Mouse (Mus musculus) forebrain, embryonic 13.5 days (tissue): ENCODE data around the gene Zfp655. TPM values are rescaled to one million over a fixed set of nuclear protein-coding genes. Genes with fewer than 3 reads are reported as not detected.
"Not testable (repeated sequence)": the region's sequence is repeated elsewhere in the genome, so short reads cannot be mapped to it uniquely, and the experiment has no call there.

ENCODE experiments used
- ATAC-seq: fragments of 200-750 bp; cut with Nextera tagmentation; 2 replicates; pipeline ENCODE4 v1.8.0; 2017
- H3K27ac ChIP-seq: fragments of 300-500 bp; sonication (generic); 2 replicates; pipeline ENCODE4 v1.5.1; 2015; ENCODE audit warnings: inconsistent platforms, mild to moderate bottlenecking, moderate library complexity
- H3K27me3 ChIP-seq: fragments of 300-500 bp; sonication (generic); 2 replicates; pipeline ENCODE4 v1.6.1; 2015; ENCODE audit warnings: mild to moderate bottlenecking, inconsistent platforms
- H3K36me3 ChIP-seq: fragments of 300-500 bp; sonication (generic); 2 replicates; pipeline ENCODE4 v1.6.1; 2015; ENCODE audit warnings: mild to moderate bottlenecking, inconsistent platforms; ENCODE audit not compliant: poor library complexity, severe bottlenecking
- H3K4me1 ChIP-seq: fragments of 300-500 bp; sonication (generic); 2 replicates; pipeline ENCODE4 v1.6.1; 2015; ENCODE audit warnings: inconsistent platforms
- H3K4me2 ChIP-seq: fragments of 300-500 bp; sonication (generic); 2 replicates; pipeline ENCODE4 v1.6.1; 2015; ENCODE audit warnings: inconsistent platforms, mild to moderate bottlenecking, moderate library complexity
- H3K4me3 ChIP-seq: fragments of 300-500 bp; sonication (generic); 2 replicates; pipeline ENCODE4 v1.5.1; 2015; ENCODE audit warnings: mild to moderate bottlenecking, inconsistent platforms
- H3K9ac ChIP-seq: fragments of 300-500 bp; sonication (generic); 2 replicates; pipeline ENCODE4 v1.6.1; 2015; ENCODE audit warnings: mild to moderate bottlenecking, inconsistent platforms
- H3K9me3 ChIP-seq: fragments of 300-500 bp; sonication (generic); replicated peaks from 2 replicates; pipeline ENCODE4 v1.6.1; 2016; ENCODE audit warnings: inconsistent platforms
- WGBS: fragments of 180-500 bp; shearing (Covaris S2); methylation state at CpG from one replicate; pipeline ENCODE4 v1.1.7; 2015; 5-methylcytosine and 5-hydroxymethylcytosine counted together
- polyA plus RNA-seq: library from polyadenylated mRNA; unstranded; fragments of >200 nt; fragmentation: Nextera tagmentation; extraction: Ambion mirVana; gene quantifications from 2 replicates; pipeline ENCODE4 v1.2.1, GENCODE M21; 2015

Gene Zfp655
- polyA plus RNA-seq, 1 experiment from 2014 or later: 38.2 TPM

GRCm38 (mm10) chr5:145207385-145207784 lies 24.1 kb upstream of the Zfp655 start:
- no peak overlapping the region for H3K4me3 ChIP-seq

DNA sequence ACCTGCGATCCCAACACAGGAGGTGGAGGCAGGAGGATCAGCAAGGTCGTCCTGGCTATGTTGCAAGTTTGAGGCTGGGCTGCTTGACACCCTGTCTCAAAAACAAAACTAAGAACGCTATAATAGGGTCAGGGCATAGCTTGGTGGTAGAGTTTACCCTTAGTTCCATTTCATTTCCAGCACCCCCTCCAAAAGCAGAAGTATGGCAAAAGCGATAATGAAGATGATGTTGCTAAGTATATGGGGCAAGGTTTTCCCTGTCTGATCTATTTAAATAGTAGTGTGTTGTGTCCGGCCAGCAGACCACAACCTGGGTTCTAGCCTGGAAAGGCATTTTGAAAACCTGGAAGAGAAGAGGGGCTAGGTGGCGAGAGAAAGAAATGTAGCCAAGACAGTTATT lies 23.6 kb upstream of the Zfp655 start:
- 89% methylated on average over 6 of the region's 6 CpGs for WGBS
- Histone ChIP-seq H3K27me3 (no peaks in the 10 kb centered on the region), H3K27ac (no peak overlapping the region), H3K4me2 (no peak overlapping the region), H3K36me3 (peaks cover 52% of the 10 kb centered on the region), H3K4me1 (peaks cover 13% of the 10 kb centered on the region), H3K4me3 (no peak overlapping the region), H3K9me3 (no peaks in the 10 kb centered on the region), H3K9ac (no peak overlapping the region)
- ATAC-seq: no peak

More at GRCm38 (mm10) chr5:145207385-145207784, 24.1 kb upstream of the Zfp655 start:
- ATAC-seq: no peak
- Histone ChIP-seq H3K4me1 (peaks cover 13% of the 10 kb centered on the region), H3K4me2 (no peak overlapping the region), H3K27ac (no peak overlapping the region), H3K27me3 (no peaks in the 10 kb centered on the region), H3K9me3 (no peaks in the 10 kb centered on the region), H3K36me3 (peaks cover 46% of the 10 kb centered on the region), H3K9ac (no peak overlapping the region)
- 97% methylated on average over 6 of the region's 6 CpGs for WGBS

DNA sequence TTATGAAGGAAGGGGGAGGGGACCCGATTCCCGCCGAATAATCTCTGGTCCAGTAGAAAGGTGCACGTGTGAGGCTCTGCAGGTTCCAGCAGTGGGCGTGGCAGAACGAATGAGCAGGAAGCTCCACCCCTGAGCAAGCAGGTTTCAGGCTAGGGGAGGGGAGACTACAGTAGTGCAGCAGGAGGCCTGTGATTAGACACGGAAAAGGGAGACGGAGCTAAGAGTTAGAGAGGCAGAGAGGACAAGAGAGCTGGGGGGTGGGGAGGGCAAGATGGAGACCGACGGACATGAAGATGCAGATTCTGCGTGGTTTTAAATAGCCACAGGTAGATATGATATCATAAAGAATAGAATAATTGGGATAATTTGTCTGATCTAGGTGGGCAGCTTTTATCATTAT lies 23.1 kb upstream of the Zfp655 start:
- not testable (repeated sequence) for ATAC-seq, H3K4me3 ChIP-seq, H3K9me3 ChIP-seq, H3K4me2 ChIP-seq, H3K27me3 ChIP-seq, H3K27ac ChIP-seq, H3K9ac ChIP-seq
- H3K36me3 ChIP-seq: peaks cover 53% of the 10 kb centered on the region
- WGBS: 47% methylated on average over 11 of the region's 11 CpGs
- H3K4me1 ChIP-seq: peaks cover 13% of the 10 kb centered on the region

- peaks cover 74% of the 10 kb centered on the region for H3K36me3 ChIP-seq
- no peak overlapping the region for H3K27ac ChIP-seq
- H3K4me1 ChIP-seq: no peaks in the 10 kb centered on the region
- H3K9ac ChIP-seq: no peak overlapping the region
- no peaks in the 10 kb centered on the region for H3K27me3 ChIP-seq
- 97% methylated on average over 4 of the region's 4 CpGs for WGBS
- H3K4me2 ChIP-seq: no peak overlapping the region
- no peak for ATAC-seq
- no peaks in the 10 kb centered on the region for H3K9me3 ChIP-seq
- H3K4me3 ChIP-seq: no peak overlapping the region
Observed at GRCm38 (mm10) chr5:145211340-145211739, 20.2 kb upstream of the Zfp655 start.

- H3K4me3 ChIP-seq: no peak overlapping the region
- H3K4me2 ChIP-seq: no peak overlapping the region
- H3K27me3 ChIP-seq: no peaks in the 10 kb centered on the region
- no peaks in the 10 kb centered on the region for H3K9me3 ChIP-seq
- no peak for ATAC-seq
- H3K36me3 ChIP-seq: peaks cover 70% of the 10 kb centered on the region
- 96% methylated on average over 4 of the region's 4 CpGs for WGBS
- no peak overlapping the region for H3K27ac ChIP-seq
- H3K4me1 ChIP-seq: no peaks in the 10 kb centered on the region
- H3K9ac ChIP-seq: no peak overlapping the region
Observed at GRCm38 (mm10) chr5:145212216-145212615, 19.3 kb upstream of the Zfp655 start.

DNA sequence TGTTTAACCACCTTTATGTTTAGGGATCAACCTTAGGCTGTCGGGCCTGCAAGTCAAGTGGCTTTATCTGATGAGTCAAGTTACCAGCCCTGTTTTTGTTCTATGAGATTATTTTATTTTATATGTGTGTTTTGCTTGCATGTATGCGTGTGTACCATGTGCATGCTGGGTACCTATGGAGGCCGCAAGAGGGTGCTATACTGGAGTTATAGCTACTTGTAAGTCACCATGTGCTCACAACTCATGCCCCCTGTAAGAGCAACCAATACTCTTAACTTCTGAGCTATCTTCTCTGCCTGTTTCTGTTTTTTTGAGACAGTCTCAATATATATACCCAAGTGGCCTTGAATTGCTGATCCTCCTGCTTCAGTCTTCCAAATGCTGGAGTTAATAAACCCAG lies 18.0 kb upstream of the Zfp655 start:
- no peak overlapping the region for H3K4me3 ChIP-seq
- H3K9ac ChIP-seq: no peak overlapping the region
- ATAC-seq: no peak
- no peaks in the 10 kb centered on the region for H3K4me1 ChIP-seq
- H3K27ac ChIP-seq: no peak overlapping the region
- no peaks in the 10 kb centered on the region for H3K9me3 ChIP-seq
- no peak overlapping the region for H3K4me2 ChIP-seq
- 91% methylated on average over 3 of the region's 3 CpGs for WGBS
- H3K27me3 ChIP-seq: no peaks in the 10 kb centered on the region
- peaks cover 69% of the 10 kb centered on the region for H3K36me3 ChIP-seq

- Histone ChIP-seq H3K4me3 (no peak overlapping the region), H3K27me3 (no peaks in the 10 kb centered on the region), H3K9me3 (no peaks in the 10 kb centered on the region), H3K4me2 (no peak overlapping the region), H3K27ac (no peak overlapping the region), H3K9ac (no peak overlapping the region), H3K4me1 (no peaks in the 10 kb centered on the region), H3K36me3 (peaks cover 72% of the 10 kb centered on the region)
- ATAC-seq: no peak
- WGBS: 66% methylated on average over 4 of the region's 4 CpGs
Observed at GRCm38 (mm10) chr5:145214679-145215078, 16.8 kb upstream of the Zfp655 start.

DNA sequence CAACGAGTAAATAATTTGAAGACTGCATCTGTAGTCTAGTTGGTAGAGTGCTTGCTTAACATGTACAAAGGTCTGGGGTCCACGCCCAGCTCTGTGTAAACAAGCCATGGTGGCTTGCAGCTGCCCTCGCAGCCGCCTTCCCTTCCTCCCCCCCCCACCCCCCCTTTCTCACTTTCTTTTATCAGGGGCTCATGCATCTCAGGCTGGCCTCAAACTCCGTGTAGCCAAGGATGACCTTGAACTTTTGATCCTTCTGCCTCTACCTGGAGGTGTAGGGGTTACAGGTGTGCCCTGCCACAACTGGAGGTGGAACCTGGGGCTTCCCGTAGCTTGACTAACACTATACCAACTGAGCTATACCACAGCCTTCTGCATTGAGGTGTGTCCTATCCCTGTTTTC lies 13.8 kb upstream of the Zfp655 start:
- Histone ChIP-seq H3K4me3 (no peak overlapping the region), H3K27ac (no peak overlapping the region), H3K4me1 (no peaks in the 10 kb centered on the region), H3K9me3 (no peaks in the 10 kb centered on the region), H3K4me2 (no peak overlapping the region), H3K36me3 (peaks cover 69% of the 10 kb centered on the region), H3K9ac (no peak overlapping the region), H3K27me3 (no peaks in the 10 kb centered on the region)
- no peak for ATAC-seq
- 84% methylated on average over 6 of the region's 6 CpGs for WGBS

DNA sequence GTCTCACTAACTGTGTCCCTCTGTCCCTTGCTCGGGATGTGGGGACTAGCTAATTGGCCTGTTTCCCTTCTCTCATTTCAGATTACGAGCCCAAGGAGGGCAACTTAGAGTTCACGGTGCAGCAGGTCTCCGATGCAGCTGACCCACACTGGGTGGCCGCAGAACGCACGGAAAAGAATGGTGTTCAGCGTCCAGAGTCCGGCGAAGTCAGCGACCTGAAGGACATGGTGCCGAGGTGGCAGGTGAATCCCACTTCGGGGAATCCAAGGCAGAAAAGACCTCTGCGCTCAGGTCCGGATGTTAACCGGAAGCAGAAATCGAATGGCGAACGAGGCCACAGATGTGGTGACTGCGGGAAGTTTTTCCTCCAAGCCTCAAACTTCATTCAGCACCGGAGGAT lies 13.3 kb upstream of the Zfp655 start:
- no peak for ATAC-seq
- 94% methylated on average over 21 of the region's 21 CpGs for WGBS
- Histone ChIP-seq H3K4me1 (no peaks in the 10 kb centered on the region), H3K36me3 (peaks cover 72% of the 10 kb centered on the region), H3K9me3 (no peaks in the 10 kb centered on the region), H3K27me3 (no peaks in the 10 kb centered on the region), H3K4me2 (no peak overlapping the region), H3K9ac (no peak overlapping the region), H3K4me3 (no peak overlapping the region), H3K27ac (no peak overlapping the region)

DNA sequence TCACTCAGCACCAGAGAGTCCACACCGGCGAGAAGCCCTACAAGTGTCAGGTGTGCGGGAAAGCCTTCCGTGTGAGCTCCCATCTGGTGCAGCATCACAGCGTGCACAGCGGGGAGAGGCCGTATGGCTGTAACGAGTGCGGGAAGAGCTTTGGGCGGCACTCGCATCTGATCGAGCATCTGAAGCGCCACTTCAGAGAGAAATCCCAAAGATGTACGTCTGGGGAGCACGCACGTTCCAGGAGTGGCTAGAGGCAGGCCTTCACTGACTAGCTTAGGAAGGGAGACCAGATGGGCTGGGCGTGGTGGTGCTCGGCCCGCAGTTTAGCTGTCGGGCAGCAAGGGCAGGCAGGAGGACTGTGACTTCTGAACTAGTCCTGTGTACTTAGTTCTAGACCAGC lies 12.8 kb upstream of the Zfp655 start:
- Histone ChIP-seq H3K36me3 (peaks cover 68% of the 10 kb centered on the region), H3K27ac (no peak overlapping the region), H3K9ac (no peak overlapping the region), H3K4me2 (no peak overlapping the region), H3K9me3 (no peaks in the 10 kb centered on the region), H3K27me3 (no peaks in the 10 kb centered on the region), H3K4me3 (no peak overlapping the region), H3K4me1 (no peaks in the 10 kb centered on the region)
- no peak for ATAC-seq
- WGBS: 95% methylated on average over 20 of the region's 20 CpGs

GRCm38 (mm10) chr5:145219981-145220380 lies 11.5 kb upstream of the Zfp655 start:
- no peaks in the 10 kb centered on the region for H3K4me1 ChIP-seq
- H3K27me3 ChIP-seq: no peaks in the 10 kb centered on the region
- WGBS: 93% methylated on average over 8 of the region's 8 CpGs
- H3K4me2 ChIP-seq: no peak overlapping the region
- H3K9me3 ChIP-seq: no peaks in the 10 kb centered on the region
- no peak overlapping the region for H3K4me3 ChIP-seq
- H3K36me3 ChIP-seq: peaks cover 56% of the 10 kb centered on the region
- H3K27ac ChIP-seq: no peak overlapping the region
- no peak for ATAC-seq
- H3K9ac ChIP-seq: no peak overlapping the region

DNA sequence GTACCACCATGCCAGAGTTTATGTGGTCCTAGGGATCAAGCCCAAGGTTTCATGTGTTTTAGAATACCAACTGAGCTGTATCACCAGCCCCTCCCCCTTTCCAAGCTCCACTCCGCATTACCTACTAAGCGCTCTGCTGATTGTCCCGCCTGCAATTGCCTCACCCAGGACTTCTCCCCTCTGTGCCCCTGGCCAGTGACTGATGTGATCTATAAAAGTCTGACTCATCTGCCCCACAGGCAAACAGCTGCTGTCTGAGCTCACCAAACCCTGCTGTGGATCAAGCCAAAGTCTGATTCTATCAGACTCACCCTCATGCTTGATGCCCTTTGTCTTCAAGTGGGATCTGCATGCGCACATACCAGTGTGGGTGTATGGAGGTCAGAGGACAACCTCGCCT lies 8.7 kb upstream of the Zfp655 start:
- ATAC-seq: no peak
- 87% methylated on average over 5 of the region's 5 CpGs for WGBS
- Histone ChIP-seq H3K9me3 (no peaks in the 10 kb centered on the region), H3K9ac (no peak overlapping the region), H3K4me3 (no peak overlapping the region), H3K36me3 (peaks cover 50% of the 10 kb centered on the region), H3K27me3 (0 out of 2 replicates have a peak, but pooled peaks cover 3% of the 10 kb centered on the region), H3K4me1 (no peaks in the 10 kb centered on the region), H3K4me2 (no peak overlapping the region), H3K27ac (no peak overlapping the region)

DNA sequence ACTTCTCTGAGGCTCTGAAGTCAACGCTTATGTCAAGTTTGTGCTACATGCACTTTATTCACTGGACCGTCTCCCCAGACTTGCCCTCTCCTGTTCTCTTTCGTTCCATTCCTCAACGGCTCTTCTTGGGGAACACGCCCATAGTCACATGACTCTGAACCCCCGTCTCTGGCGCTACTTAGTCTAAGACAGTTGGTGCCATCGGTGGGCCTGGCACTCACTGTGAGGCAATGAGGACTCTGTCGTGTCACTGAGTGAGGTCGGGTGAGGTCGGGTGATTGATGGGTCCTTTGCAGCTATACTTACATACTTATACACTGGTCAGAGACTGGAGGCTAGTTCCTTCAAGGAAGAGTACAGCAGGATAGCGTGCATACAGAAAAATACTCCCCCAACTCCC lies 8.1 kb upstream of the Zfp655 start:
- Histone ChIP-seq H3K9ac (no peak overlapping the region), H3K4me1 (no peaks in the 10 kb centered on the region), H3K4me3 (no peak overlapping the region), H3K27me3 (0 out of 2 replicates have a peak, but pooled peaks cover 3% of the 10 kb centered on the region), H3K4me2 (no peak overlapping the region), H3K36me3 (peaks cover 44% of the 10 kb centered on the region), H3K9me3 (no peaks in the 10 kb centered on the region), H3K27ac (no peak overlapping the region)
- ATAC-seq: no peak
- 87% methylated on average over 12 of the region's 12 CpGs for WGBS
